Mouse (Mus musculus): Measurements from ENCODE around the gene Rab17.

- TF ChIP-seq POLR2A (IDR thresholded peaks at IDR 0.05; ENCODE audit: low read depth, low read length) (no peak), CTCF (IDR thresholded peaks at IDR 0.05; ENCODE audit: extremely low read depth, insufficient read length, insufficient replicate concordance, low read depth, low read length) (no peak)
Measured at GRCm38 (mm10) chr1:90999911-91000601, 30.6 kb upstream of the Rab17 start.

All from small intestine, adult 2 months (tissue).